Mouse (Mus musculus) stomach, postnatal 0 days (tissue): ENCODE measurements around the gene Mrps2.

ENCODE experiments used
- CTCF ChIP-seq: IDR thresholded peaks from 2 replicates; pipeline ENCODE4 v1.5.1; 2016; ENCODE audit warnings: antibody characterized with exemption, low read depth, mild to moderate bottlenecking, moderate library complexity
- EP300 ChIP-seq: optimal IDR thresholded peaks from 2 replicates; pipeline ENCODE3; 2016; ENCODE audit warnings: antibody characterized with exemption

- TF ChIP-seq CTCF (no peak), EP300 (no peak)
These were observed 32.5 kb upstream of the Mrps2 start for GRCm38 (mm10) chr2:28435401-28435800.
